Mouse (Mus musculus): ENCODE results near the gene Hsd11b1.

Gene Hsd11b1

GRCm38 (mm10) chr1:193243571-193244193, 20.2 kb downstream of the Hsd11b1 start:
- DNase-seq (ENCODE audit: low spot score in 2 of 2), result no peak

DNA sequence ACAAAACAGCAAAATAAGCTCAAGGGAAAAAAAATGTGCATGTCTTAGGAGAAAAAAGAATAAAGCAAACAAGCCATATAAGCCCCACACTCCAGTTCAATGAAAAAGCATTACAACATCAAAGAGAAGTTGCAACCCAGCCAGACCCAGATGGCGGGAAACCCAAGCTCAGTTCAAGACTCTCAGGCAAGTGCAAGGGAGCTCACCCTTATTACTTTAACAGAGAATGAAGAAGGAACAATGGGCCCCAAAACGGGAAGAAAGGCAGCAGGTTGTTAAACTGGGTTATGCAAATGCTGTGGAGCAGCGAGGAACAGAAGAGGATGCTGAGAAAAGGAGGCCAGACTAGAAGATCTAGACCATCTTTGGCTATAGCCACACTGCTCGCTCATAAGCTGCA, 21.0 kb downstream of the Hsd11b1 start:
- DNase-seq (ENCODE audit: low spot score in 2 of 2), result peak in 1 of 2 experiments; percentile 29

- no peak for DNase-seq (ENCODE audit: low spot score in 2 of 2)
These were observed 21.6 kb downstream of the Hsd11b1 start for GRCm38 (mm10) chr1:193242238-193242637.

GRCm38 (mm10) chr1:193241436-193241835, 22.4 kb downstream of the Hsd11b1 start:
- DNase-seq (ENCODE audit: low spot score in 2 of 2), result no peak

- DNase-seq (ENCODE audit: low spot score in 2 of 2), result no peak
These were observed 25.4 kb downstream of the Hsd11b1 start for GRCm38 (mm10) chr1:193238426-193238825.

- no peak for DNase-seq (ENCODE audit: low spot score in 2 of 2)
These were observed 28.9 kb downstream of the Hsd11b1 start for GRCm38 (mm10) chr1:193234930-193235329.

GRCm38 (mm10) chr1:193234130-193234645, 29.7 kb downstream of the Hsd11b1 start:
- DNase-seq (ENCODE audit: low spot score in 2 of 2), result no peak

DNA sequence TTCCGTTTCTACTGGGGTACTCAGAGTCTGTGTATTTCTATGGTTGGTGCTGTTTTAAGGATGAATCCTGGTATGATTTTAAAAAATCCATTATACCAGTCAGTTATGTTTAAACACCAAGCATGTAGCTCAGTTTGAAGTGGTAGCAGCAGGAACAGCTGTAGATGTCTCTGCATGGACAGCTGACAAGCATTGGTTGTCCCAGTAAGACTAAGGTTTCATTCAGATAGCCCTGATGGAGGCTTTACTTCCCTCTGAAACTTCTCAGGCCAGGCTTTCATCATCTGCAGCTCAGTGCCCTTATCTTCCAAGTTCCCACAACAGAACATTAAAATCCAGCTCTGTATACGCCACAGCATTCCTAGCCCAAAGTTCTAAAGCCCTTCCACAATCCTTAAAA, 31.1 kb downstream of the Hsd11b1 start:
- DNase-seq (ENCODE audit: low spot score in 2 of 2), result no peak

- no peak for DNase-seq (ENCODE audit: low spot score in 2 of 2)
These were observed 32.9 kb downstream of the Hsd11b1 start for GRCm38 (mm10) chr1:193230935-193231334.

DNA sequence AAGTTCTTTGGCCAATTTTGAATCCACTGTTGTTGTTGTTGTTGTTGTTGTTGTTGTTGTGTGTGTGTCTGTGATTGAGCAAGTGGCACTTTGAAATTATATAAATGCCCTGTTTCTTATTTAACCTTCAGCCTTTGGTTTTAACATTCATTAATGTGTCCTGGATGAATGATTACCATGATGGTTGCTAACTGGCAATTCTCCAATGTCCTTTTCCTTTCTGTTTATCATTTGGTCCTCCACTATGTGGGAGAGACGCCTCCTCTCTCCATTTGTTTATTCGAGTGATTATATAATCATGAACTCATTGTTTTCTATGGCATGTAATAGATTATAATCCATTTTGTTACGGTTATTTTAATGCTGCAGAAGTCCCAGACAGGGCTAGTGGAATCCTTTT, 33.3 kb downstream of the Hsd11b1 start:
- no peak for DNase-seq (ENCODE audit: low spot score in 2 of 2)

GRCm38 (mm10) chr1:193229570-193229969, 34.3 kb downstream of the Hsd11b1 start:
- no peak for DNase-seq (ENCODE audit: low spot score in 2 of 2)

GRCm38 (mm10) chr1:193227537-193227936, 36.3 kb downstream of the Hsd11b1 start:
- no peak for DNase-seq (ENCODE audit: low spot score in 2 of 2)

DNA sequence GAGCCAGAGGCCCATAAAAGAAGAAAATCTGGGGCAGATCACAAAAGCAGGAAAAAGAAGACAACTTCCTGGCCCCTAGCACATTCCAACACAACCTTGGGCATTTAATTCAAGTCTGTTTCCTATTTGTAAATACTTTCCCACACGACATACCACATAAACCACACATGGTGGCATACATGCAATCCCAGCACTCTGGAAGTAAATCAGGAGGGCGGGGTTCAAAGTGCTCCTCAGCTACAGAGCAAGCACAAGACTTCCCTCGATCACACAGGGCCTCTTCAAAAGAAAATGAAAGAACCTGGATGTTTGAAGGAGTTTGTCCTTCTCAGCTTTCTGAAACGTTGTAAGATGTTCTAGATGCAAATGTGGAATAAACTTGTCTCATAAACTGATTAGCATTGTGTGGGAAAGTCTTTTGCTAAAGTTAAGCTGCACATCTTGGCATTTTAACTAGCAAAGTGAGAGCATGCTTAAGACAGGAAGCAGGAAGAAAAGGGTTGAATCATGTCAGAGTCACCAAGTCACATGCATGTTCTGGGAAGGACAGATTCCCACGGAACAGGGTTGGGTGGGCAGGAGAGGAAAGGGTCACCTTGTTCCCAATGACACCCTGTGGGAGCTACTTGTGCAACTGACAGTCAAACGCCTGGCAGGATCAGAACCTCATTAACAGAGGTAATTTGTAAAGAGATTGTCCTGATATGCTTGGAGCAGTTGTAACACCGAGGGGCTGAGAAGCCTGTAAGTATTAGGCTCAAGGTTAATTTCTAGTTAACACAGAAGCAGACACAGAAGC, 37.0 kb downstream of the Hsd11b1 start:
- DNase-seq (ENCODE audit: low spot score in 2 of 2), result no peak

DNA sequence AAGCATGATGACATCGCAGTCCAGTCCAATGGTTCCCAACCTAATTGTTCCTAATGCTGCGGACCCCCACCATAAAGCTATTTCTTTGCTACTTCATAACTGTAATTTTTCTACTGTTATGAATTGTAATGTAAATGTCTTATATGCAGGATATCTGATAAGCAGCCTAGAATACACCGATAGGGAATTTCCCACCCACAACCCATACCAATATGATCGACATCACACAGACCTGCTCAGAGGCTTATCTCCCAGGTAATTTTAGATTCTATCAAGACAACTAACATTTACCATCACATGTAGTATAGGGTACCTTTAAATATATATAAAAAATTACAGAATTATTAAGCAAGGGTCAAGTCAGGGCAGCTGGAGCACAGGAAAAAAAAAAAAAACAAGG, 37.8 kb downstream of the Hsd11b1 start:
- DNase-seq (ENCODE audit: low spot score in 2 of 2), result no peak

- no peak for DNase-seq (ENCODE audit: low spot score in 2 of 2)
These were observed 38.3 kb downstream of the Hsd11b1 start for GRCm38 (mm10) chr1:193225531-193225930.

DNA sequence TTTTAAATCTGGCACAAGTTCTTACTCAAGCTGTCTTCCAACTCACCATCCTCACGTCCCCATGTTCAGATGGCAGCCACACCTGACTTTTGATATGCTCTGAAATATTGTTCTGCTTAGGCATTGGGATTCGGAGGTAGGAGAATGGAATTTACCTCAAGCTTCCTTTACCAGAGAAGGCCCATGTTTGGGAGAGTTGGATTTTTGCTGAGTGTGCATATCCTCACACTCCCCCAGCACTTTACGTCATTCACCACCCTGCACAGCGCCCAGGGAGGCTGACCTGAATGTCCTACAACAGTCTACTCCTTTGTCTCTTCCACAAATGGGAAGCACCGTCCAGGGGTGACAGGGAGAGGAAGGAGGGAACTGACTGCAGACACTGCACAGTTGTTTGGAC, 43.5 kb downstream of the Hsd11b1 start:
- no peak for DNase-seq (ENCODE audit: low spot score in 2 of 2)

DNA sequence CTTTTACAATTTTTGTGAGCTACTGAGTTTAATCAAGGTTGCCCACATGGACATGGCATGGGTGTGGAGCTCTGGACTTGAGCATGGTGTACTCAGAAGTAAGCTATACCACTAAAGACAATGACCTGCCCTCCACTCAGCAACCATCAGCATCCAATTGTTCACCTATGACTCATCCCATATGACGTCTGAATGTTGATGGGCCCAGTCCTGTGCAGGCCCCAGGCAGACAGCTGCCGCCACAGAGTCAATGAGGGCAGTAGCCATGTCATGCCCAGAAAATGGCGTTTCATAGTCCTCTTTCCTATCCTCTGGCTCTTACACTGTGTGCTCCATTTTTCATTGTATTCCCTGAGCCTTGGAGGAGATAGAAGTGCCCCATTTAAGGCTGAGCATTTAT, 47.9 kb downstream of the Hsd11b1 start:
- DNase-seq (ENCODE audit: low spot score in 2 of 2), result no peak

DNA sequence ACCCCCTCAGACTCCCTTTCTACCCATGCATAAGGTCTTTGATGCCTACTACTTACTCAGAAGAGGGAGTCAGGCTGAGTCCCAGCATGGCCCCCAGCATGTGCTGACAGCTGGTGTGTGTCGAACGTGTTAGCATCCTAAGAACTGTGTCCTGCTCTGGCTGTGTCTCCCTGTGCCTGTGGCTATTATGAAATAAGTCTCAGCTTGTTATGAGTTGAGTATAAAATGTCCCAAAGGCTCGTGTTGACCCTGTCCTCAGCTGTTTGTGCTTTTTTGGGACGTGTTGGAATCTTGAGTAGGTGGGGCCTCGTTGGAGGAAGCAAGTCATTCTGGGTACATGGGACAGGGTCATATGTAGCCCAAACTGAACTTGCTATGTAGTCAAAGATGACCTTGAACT, 49.8 kb downstream of the Hsd11b1 start:
- no peak for DNase-seq (ENCODE audit: low spot score in 2 of 2)

- no peak for DNase-seq (ENCODE audit: low spot score in 2 of 2)
These were observed 52.5 kb downstream of the Hsd11b1 start for GRCm38 (mm10) chr1:193211371-193211770.

GRCm38 (mm10) chr1:193208178-193208577, 55.7 kb downstream of the Hsd11b1 start:
- peak; percentile 37 to 77 for DNase-seq (ENCODE audit: low spot score in 2 of 2)

DNA sequence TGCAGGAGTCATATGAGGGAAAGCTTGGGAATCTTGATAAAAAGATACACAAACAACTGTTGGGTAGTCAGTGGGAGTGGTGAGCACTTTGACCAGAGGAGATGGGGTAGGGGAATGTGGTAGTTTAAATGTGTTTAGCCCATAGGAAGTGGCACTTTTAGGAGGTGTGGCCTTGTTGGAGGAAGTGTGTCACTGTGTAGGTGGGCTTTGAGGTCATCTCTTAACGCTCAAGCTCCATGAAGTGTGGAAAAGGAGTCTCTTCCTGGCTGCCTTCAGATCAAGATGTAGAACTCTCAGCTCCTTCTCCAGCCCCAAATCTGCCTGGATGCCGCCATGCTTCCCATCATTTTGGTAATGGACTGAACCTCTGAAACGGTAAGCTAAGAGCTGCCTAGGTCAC, 56.4 kb downstream of the Hsd11b1 start, which contains the start of gene Lamb3:
Lamb3 (plus strand) TSS at position 197 of the 400 bp plus-strand sequence.
- no peak for DNase-seq (ENCODE audit: low spot score in 2 of 2)

DNA sequence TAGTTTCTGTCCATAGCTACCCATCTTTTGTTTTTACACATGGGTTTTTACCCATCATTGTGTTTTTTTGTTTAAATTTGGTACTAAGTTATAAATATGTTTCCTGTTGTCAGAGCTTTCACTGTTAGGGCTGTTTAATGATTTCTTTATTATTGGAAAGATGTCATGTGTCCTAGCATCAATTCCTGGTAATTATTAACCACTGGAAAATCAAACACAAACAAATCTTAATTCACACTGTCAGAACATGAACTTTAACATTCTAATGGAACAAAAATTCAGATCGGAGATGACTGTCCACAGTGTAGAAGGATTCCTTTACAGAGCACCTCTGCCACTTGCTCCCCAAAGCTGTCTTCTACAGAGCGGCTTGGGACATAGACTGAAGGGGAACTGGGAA, 58.4 kb downstream of the Hsd11b1 start:
- DNase-seq (ENCODE audit: low spot score in 2 of 2), result no peak

DNA sequence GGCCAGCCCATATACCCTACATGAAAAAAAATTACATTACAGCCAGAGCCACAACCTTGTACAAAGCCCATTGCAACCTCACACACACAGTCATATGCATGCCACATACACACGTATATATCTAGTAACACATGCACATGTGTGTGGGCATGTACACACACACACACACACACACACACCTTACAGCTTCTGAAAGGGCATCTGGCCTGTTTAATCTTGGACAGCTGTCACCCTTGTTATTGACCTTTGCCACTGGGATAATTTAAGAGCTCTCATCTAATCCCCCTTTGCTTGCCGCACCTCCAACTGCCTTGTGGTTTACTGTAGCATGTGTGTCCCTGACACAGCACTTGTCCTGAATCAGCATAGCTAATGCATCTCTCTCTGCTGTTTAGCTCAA, 60.1 kb downstream of the Hsd11b1 start:
- DNase-seq (ENCODE audit: low spot score in 2 of 2), result no peak

All from spleen, postnatal 10 days (tissue).